Mouse (Mus musculus) urinary bladder, postnatal 0 days (tissue): Measurements from ENCODE around the gene Sgsm3. TPM values are rescaled to one million over a fixed set of nuclear protein-coding genes. Genes with fewer than 3 reads are reported as not detected.
A peak's percentile ranks its signal among the peaks of the same experiment; 100 is the strongest.

ENCODE experiments used
- microRNA-seq: library from miRNA; unstranded; fragments of <30 nt; microRNA quantifications from one replicate; pipeline ENCODE4, GENCODE M21; 2016
- polyA plus RNA-seq: library from polyadenylated mRNA; unstranded; fragments of >200 nt; fragmentation: Nextera tagmentation; extraction: Ambion mirVana; gene quantifications from 2 replicates; pipeline ENCODE4 v1.2.1, GENCODE M21; 2015

Gene Sgsm3
- polyA plus RNA-seq: 25.0 and 25.7 TPM in 2 replicates

GRCm38 (mm10) chr15:80977620-80978334 lies at the start of gene Sgsm3:
TSS of gene Sgsm3 (plus strand) at chr15:80977765.

GRCm38 (mm10) chr15:80948145-80949135 lies 29.1 kb upstream of the Sgsm3 start, which contains the start of gene Adsl:
TSS of gene Adsl (plus strand) at chr15:80948490.

Small RNAs within 50 kb of the gene (microRNA-seq; reads per million reads assigned to microRNA genes)
- 5.3 reads per million, percentile 11 among the genes with 10 or more reads in this experiment for gene Mir5113

Other genes with a start within 250 kb of the Sgsm3 start
- gene Adsl, start 29.3 kb upstream of the Sgsm3 start, polyA plus RNA-seq: 95.8 and 100 TPM in 2 replicates
- gene Mrtfa, start 213.0 kb downstream of the Sgsm3 start, polyA plus RNA-seq: 17.4 and 21.9 TPM in 2 replicates